Mouse (Mus musculus) mammary gland, adult 2 months (tissue): ENCODE data around the gene Zswim4. TPM values are rescaled to one million over a fixed set of nuclear protein-coding genes. Genes with fewer than 3 reads are reported as not detected.

ENCODE experiments used
- polyA plus RNA-seq: library from polyadenylated mRNA; depleted of rRNA; stranded (reverse); fragments of >200 nt; gene quantifications from 2 replicates; pipeline ENCODE4 v1.2.3, GENCODE M21; 2012; ENCODE audit warnings: low replicate concordance; rRNA removed

Zswim4 gene
- polyA plus RNA-seq: 16.4 and 26.3 TPM in 2 replicates

DNA sequence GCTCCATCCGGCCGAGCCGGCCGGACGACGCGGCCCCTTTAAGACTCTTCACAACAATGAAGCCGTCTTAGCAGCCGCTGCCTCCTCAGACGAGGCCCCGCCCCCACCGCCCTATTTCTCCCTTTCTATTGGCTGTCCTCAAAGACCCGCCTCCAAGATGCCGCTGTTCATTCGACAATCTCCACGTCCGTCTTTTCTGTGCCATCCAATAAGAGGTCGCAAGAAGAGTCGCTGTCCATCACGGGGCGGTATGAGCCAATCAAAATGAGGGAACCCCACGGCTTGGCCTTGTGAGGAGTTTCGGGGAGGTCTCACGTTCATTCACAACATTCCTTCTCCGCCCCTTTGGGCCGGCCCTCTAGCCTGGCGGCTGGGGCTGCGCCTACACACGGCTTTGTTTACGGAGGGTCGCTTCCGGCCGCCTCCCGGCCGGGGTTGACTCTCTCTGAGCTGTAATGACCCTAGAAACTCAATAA is at the start of gene Zswim4:
Gene Zswim4, minus strand, starts transcription at position 58 of the 476 bp plus-strand sequence.

DNA sequence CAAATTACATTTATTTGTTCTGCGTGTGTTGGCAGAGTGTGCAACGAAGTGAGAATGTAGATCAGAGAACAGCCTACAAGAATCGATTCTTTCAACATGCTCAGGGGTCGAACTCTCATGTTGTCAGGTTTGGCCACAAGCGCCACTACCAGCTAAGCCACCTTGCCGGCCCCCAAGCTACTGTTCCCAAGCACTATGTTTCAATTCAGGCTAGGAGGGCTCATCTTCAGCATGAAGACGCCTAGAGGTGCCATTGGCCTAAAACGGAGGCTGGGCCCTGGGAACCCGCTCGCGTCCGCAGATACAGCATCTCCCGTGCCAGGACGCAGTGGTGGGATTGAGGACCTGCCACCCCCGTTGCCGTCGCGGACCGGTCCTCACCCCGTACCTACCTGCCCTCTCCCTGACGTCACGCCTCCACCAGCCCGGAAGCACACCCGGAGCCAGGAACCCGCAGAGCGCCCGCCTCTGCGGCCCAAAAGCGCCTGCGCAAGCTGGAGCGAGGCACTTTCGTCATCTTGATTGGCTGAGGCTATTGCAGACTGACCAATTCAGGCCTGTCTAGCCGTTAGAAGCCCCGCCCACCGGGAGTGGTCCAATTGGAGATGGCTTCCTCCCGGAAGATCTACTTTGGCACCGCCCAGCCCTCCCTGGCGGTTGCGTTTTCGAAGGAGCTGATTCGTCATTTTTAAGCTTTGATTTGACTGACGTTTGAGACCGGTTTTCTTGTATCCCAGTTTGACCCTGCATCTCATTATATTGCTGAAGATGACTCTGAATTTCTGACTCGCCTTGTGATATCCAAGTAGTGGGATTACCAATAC is 33.3 kb upstream of the Zswim4 start, which contains the start of gene Ccdc130:
Gene Ccdc130, minus strand, starts transcription at position 431 of the 824 bp plus-strand sequence.

DNA sequence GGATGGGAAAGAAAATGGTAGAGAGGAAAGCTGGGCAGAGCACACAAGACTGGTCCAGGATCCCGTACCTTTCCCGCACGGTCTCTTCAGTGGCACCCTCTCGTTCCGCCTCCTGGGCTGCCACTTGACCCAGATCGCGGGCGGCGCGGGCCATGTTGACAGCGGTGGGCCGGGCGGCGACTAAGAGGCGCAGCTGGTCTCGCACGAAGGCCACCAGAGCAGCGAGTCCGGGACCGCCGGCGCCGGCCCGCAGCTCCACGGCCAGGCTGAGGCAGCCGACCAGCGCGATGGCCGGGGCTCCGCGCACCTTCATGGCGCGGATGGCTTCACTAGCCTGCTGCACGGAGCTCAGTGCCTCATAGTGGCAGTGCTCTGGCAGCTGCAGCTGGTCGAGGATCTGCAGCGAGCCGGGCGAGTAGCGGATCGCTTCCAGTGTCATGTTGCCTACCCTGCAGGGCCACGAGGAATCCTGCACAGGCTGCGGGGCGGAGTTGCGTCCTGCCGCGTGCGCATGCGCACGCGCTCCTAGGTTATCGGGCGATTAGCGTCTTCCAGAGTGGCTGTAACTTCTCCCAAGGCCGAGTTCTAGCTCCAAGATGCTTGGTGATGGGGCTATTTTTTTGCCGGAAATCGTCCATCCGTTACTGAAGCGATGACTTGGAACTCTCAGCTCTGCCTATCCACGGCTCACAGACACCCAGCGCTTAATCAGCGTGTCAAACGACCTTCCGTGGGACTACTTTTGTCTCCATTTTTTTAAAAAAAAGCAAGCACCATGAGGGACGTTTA is 20.2 kb upstream of the Zswim4 start, which contains the start of gene Mri1:
Gene Mri1, minus strand, starts transcription at position 505 of the 789 bp plus-strand sequence.

DNA sequence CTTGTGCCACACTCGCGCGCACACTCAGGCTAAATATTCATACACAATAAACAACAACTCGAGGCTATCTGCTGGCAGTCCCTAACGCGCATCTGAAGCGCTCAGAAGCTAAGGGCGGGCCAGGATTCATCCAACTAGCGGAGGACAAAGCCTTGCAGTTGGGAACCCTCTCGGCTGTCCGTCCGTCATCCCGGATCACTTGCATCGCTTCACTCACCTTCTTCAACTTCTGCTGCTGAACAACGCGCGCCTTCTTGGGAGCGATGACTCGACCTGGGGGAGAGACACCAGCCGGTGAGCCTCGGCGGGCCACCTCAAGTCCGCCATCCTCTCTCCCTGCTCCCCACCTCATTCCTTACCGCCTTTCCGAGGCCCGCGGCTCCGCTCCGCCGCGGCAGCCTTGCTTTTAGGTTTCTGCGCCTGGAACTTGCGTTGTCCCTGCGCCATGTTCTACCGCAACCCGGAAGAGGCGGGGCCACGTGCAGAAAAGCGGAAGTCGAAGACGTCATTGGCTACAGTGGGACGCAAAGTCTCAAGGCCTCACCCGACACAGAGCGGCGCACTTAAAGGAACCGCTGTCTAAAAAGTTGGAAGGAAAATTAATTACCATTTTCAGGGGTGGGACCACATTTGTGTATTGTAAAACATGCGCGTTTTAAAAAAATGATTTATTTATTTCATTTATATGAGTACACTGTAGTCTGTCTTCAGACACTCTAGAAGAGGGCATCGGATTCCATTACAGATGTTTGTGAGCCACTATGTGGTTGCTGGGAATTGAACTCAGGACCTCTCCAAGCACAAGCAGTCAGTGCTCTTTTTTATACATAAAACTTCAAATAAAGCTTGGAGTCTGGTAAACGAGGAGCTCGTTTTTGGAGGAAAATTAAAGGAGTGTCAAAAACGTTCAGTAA is 12.7 kb upstream of the Zswim4 start, which contains the start of gene D8Ertd738e:
Gene D8Ertd738e, minus strand, starts transcription at position 463 of the 914 bp plus-strand sequence.

DNA sequence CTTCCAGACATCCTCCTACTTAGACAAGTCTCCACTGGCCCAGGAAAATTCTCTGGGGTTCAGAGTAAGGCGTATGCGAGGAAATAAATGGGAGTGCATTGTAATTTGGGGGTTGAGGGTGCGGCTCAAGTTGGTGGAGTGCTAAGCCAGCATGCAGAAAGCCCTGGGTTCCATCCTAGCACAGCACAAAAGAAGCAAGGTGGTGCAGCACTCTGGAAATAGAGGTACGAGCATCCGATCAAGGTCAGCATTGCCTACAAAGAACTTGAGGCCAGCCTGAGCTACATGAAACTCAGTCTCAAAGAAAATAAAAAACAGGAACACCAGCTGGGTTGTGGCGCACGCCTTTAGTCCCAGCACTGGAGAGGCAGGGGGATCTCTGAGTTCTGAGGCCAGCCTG is 51.7 kb downstream of the Zswim4 start, which contains the start of gene Nanos3:
Gene Nanos3, minus strand, starts transcription at position 101 of the 400 bp plus-strand sequence.

Other genes starting within 250 kb of the Zswim4 start
- 46.9 and 49.2 TPM in 2 replicates for gene Samd1, start 239.4 kb downstream of the Zswim4 start, polyA plus RNA-seq
- 0.55 TPM in 1 of 2 replicates, not detected in the other for gene 1700067K01Rik, start 235.6 kb downstream of the Zswim4 start, polyA plus RNA-seq
- gene 2210011C24Rik, start 224.9 kb downstream of the Zswim4 start, polyA plus RNA-seq: 0.47 and 0.85 TPM in 2 replicates
- 0.29 and 0.61 TPM in 2 replicates for gene Palm3, start 215.6 kb downstream of the Zswim4 start, polyA plus RNA-seq
- gene Il27ra, start 194.5 kb downstream of the Zswim4 start, polyA plus RNA-seq: 39.9 and 64.5 TPM in 2 replicates
- 0.45 and 4.9 TPM in 2 replicates for gene Rln3, start 192.1 kb downstream of the Zswim4 start, polyA plus RNA-seq
- gene Gm10643, start 171.9 kb downstream of the Zswim4 start, polyA plus RNA-seq: 0.47 and 1.1 TPM in 2 replicates
- 26.0 and 50.0 TPM in 2 replicates for gene Rfx1, start 170.2 kb downstream of the Zswim4 start, polyA plus RNA-seq
- gene Dcaf15, start 132.3 kb downstream of the Zswim4 start, polyA plus RNA-seq: 51.1 and 78.9 TPM in 2 replicates
- 3.0 and 7.2 TPM in 2 replicates for gene Podnl1, start 111.1 kb downstream of the Zswim4 start, polyA plus RNA-seq
- gene Cc2d1a, start 89.1 kb downstream of the Zswim4 start, polyA plus RNA-seq: 23.4 and 36.5 TPM in 2 replicates
- gene 4930432K21Rik, start 89.0 kb downstream of the Zswim4 start, polyA plus RNA-seq: 0.98 and 1.0 TPM in 2 replicates
- gene Nanos3, start 51.8 kb downstream of the Zswim4 start, polyA plus RNA-seq: 0.19 and 0.23 TPM in 2 replicates
- 112 and 138 TPM in 2 replicates for gene D8Ertd738e, start 12.7 kb upstream of the Zswim4 start, polyA plus RNA-seq
- 52.5 and 169 TPM in 2 replicates for gene Mri1, start 20.3 kb upstream of the Zswim4 start, polyA plus RNA-seq
- 31.4 and 43.9 TPM in 2 replicates for gene Ccdc130, start 33.3 kb upstream of the Zswim4 start, polyA plus RNA-seq
- gene Cacna1a, start 151.4 kb upstream of the Zswim4 start, polyA plus RNA-seq: 22.6 and 61.2 TPM in 2 replicates